Mouse (Mus musculus): ENCODE results near the gene Elf2. TPM values are rescaled to one million over a fixed set of nuclear protein-coding genes. Genes with fewer than 3 reads are reported as not detected.

Elf2 gene
- polyA plus RNA-seq, 1 experiment from 2014 or later: 47.1 TPM

GRCm38 (mm10) chr3:51339378-51339733 lies 1.1 kb downstream of the Elf2 start:
- Histone ChIP-seq H3K36me3 (no peaks in the 10 kb centered on the region), H3K9ac (peak overlapping the region; percentile 95), H3K27me3 (no peaks in the 10 kb centered on the region), H3K4me2 (peak overlapping the region; percentile 69), H3K27ac (peak overlapping the region; percentile 99), H3K4me1 (replicated peaks) (peaks cover 32% of the 10 kb centered on the region), H3K9me3 (no peaks in the 10 kb centered on the region), H3K4me3 (peak overlapping the region; percentile 89)
- WGBS: 1% methylated on average over 9 of the region's 9 CpGs
- no peak for ATAC-seq (ENCODE audit: low FRiP score)

- Histone ChIP-seq H3K4me2 (no peak overlapping the region), H3K4me3 (no peak overlapping the region), H3K9me3 (no peaks in the 10 kb centered on the region), H3K4me1 (replicated peaks) (peaks cover 41% of the 10 kb centered on the region), H3K27ac (no peak overlapping the region), H3K36me3 (no peaks in the 10 kb centered on the region), H3K9ac (no peak overlapping the region), H3K27me3 (no peaks in the 10 kb centered on the region)
- 96% methylated on average over 8 of the region's 8 CpGs for WGBS
- ATAC-seq (ENCODE audit: low FRiP score): no peak
These were observed 5.1 kb downstream of the Elf2 start for GRCm38 (mm10) chr3:51335378-51335777.

- H3K36me3 ChIP-seq: no peaks in the 10 kb centered on the region
- no peak overlapping the region for H3K27ac ChIP-seq
- no peak overlapping the region for H3K4me2 ChIP-seq
- no peak for ATAC-seq (ENCODE audit: low FRiP score)
- H3K9ac ChIP-seq: no peak overlapping the region
- WGBS: 74% methylated on average over 6 of the region's 6 CpGs
- H3K27me3 ChIP-seq: no peaks in the 10 kb centered on the region
- H3K9me3 ChIP-seq: no peaks in the 10 kb centered on the region
- peaks cover 36% of the 10 kb centered on the region for H3K4me1 ChIP-seq (replicated peaks)
- no peak overlapping the region for H3K4me3 ChIP-seq
These were observed 6.5 kb downstream of the Elf2 start for GRCm38 (mm10) chr3:51333950-51334349.

- 52% methylated on average over 10 of the region's 10 CpGs for WGBS
These were observed 7.1 kb downstream of the Elf2 start for GRCm38 (mm10) chr3:51333234-51333889.

GRCm38 (mm10) chr3:51330086-51330485 lies 10.4 kb downstream of the Elf2 start:
- Histone ChIP-seq H3K36me3 (peaks cover 4% of the 10 kb centered on the region), H3K4me2 (no peak overlapping the region), H3K9ac (no peak overlapping the region), H3K4me1 (replicated peaks) (peaks cover 20% of the 10 kb centered on the region), H3K4me3 (no peak overlapping the region), H3K9me3 (no peaks in the 10 kb centered on the region), H3K27me3 (no peaks in the 10 kb centered on the region), H3K27ac (no peak overlapping the region)
- no peak for ATAC-seq (ENCODE audit: low FRiP score)
- WGBS: 83% methylated on average over 14 of the region's 14 CpGs

More at GRCm38 (mm10) chr3:51333234-51333889, 7.1 kb downstream of the Elf2 start:
- Histone ChIP-seq H3K27me3 (no peaks in the 10 kb centered on the region), H3K27ac (0 out of 2 replicates have a peak overlapping the region, but pooled peaks have one; percentile 36), H3K9ac (peak overlapping the region; percentile 13), H3K4me2 (no peak overlapping the region), H3K9me3 (no peaks in the 10 kb centered on the region), H3K36me3 (no peaks in the 10 kb centered on the region), H3K4me3 (no peak overlapping the region), H3K4me1 (replicated peaks) (peaks cover 32% of the 10 kb centered on the region)
- no peak for ATAC-seq (ENCODE audit: low FRiP score)

GRCm38 (mm10) chr3:51328546-51328945 lies 11.9 kb downstream of the Elf2 start:
- H3K36me3 ChIP-seq: peaks cover 10% of the 10 kb centered on the region
- H3K4me2 ChIP-seq: no peak overlapping the region
- H3K9ac ChIP-seq: no peak overlapping the region
- H3K4me3 ChIP-seq: no peak overlapping the region
- ATAC-seq (ENCODE audit: low FRiP score): no peak
- WGBS: 93% methylated on average over 12 of the region's 12 CpGs
- no peaks in the 10 kb centered on the region for H3K27me3 ChIP-seq
- no peaks in the 10 kb centered on the region for H3K9me3 ChIP-seq
- H3K4me1 ChIP-seq (replicated peaks): peaks cover 7% of the 10 kb centered on the region
- no peak overlapping the region for H3K27ac ChIP-seq

GRCm38 (mm10) chr3:51327817-51328216 lies 12.6 kb downstream of the Elf2 start:
- H3K9me3 ChIP-seq: no peaks in the 10 kb centered on the region
- 74% methylated on average over 5 of the region's 5 CpGs for WGBS
- no peak overlapping the region for H3K9ac ChIP-seq
- peaks cover 16% of the 10 kb centered on the region for H3K36me3 ChIP-seq
- no peaks in the 10 kb centered on the region for H3K27me3 ChIP-seq
- peak overlapping the region; percentile 23; the same call in 1 of the 2 replicates for H3K27ac ChIP-seq
- H3K4me1 ChIP-seq (replicated peaks): 0 out of 2 replicates have a peak, but pooled peaks cover under 1% of the 10 kb centered on the region
- no peak overlapping the region for H3K4me3 ChIP-seq
- H3K4me2 ChIP-seq: no peak overlapping the region
- no peak for ATAC-seq (ENCODE audit: low FRiP score)

- Histone ChIP-seq H3K9me3 (no peaks in the 10 kb centered on the region), H3K27ac (no peak overlapping the region; the same call in 1 of the 2 replicates), H3K9ac (no peak overlapping the region), H3K36me3 (peaks cover 18% of the 10 kb centered on the region), H3K4me2 (no peak overlapping the region), H3K27me3 (no peaks in the 10 kb centered on the region), H3K4me1 (replicated peaks) (no peaks in the 10 kb centered on the region), H3K4me3 (no peak overlapping the region)
- no peak for ATAC-seq (ENCODE audit: low FRiP score)
- 93% methylated on average over 5 of the region's 5 CpGs for WGBS
These were observed 13.1 kb downstream of the Elf2 start for GRCm38 (mm10) chr3:51327429-51327797.

- Histone ChIP-seq H3K9me3 (no peaks in the 10 kb centered on the region), H3K4me2 (no peak overlapping the region), H3K9ac (no peak overlapping the region), H3K27ac (peak overlapping the region; percentile 4; the same call in 1 of the 2 replicates), H3K27me3 (no peaks in the 10 kb centered on the region), H3K4me3 (no peak overlapping the region), H3K4me1 (replicated peaks) (no peaks in the 10 kb centered on the region), H3K36me3 (peaks cover 24% of the 10 kb centered on the region)
- ATAC-seq (ENCODE audit: low FRiP score): peak; percentile 46; the same call in 1 of the 2 replicates
- 78% methylated on average over 3 of the region's 3 CpGs for WGBS
These were observed 13.6 kb downstream of the Elf2 start for GRCm38 (mm10) chr3:51326664-51327428.

GRCm38 (mm10) chr3:51325475-51325874 lies 15.0 kb downstream of the Elf2 start:
- H3K36me3 ChIP-seq: peaks cover 35% of the 10 kb centered on the region
- H3K27me3 ChIP-seq: no peaks in the 10 kb centered on the region
- H3K4me1 ChIP-seq (replicated peaks): no peaks in the 10 kb centered on the region
- H3K27ac ChIP-seq: no peak overlapping the region
- no peaks in the 10 kb centered on the region for H3K9me3 ChIP-seq
- H3K9ac ChIP-seq: no peak overlapping the region
- no peak for ATAC-seq (ENCODE audit: low FRiP score)
- 81% methylated on average over 1 of the region's 1 CpGs for WGBS
- no peak overlapping the region for H3K4me2 ChIP-seq
- H3K4me3 ChIP-seq: no peak overlapping the region

- Histone ChIP-seq H3K27me3 (no peaks in the 10 kb centered on the region), H3K36me3 (peaks cover 51% of the 10 kb centered on the region), H3K9ac (no peak overlapping the region), H3K9me3 (no peaks in the 10 kb centered on the region), H3K4me2 (no peak overlapping the region), H3K4me3 (no peak overlapping the region), H3K4me1 (replicated peaks) (no peaks in the 10 kb centered on the region), H3K27ac (no peak overlapping the region)
- WGBS: 96% methylated on average over 14 of the region's 14 CpGs
- ATAC-seq (ENCODE audit: low FRiP score): no peak
These were observed 17.5 kb downstream of the Elf2 start for GRCm38 (mm10) chr3:51323006-51323405.

- H3K9me3 ChIP-seq: no peaks in the 10 kb centered on the region
- no peak overlapping the region for H3K4me3 ChIP-seq
- H3K4me1 ChIP-seq (replicated peaks): no peaks in the 10 kb centered on the region
- peaks cover 54% of the 10 kb centered on the region for H3K36me3 ChIP-seq
- H3K9ac ChIP-seq: no peak overlapping the region
- no peak for ATAC-seq (ENCODE audit: low FRiP score)
- H3K27ac ChIP-seq: no peak overlapping the region
- H3K4me2 ChIP-seq: no peak overlapping the region
- no peaks in the 10 kb centered on the region for H3K27me3 ChIP-seq
- WGBS: 92% methylated on average over 7 of the region's 7 CpGs
These were observed 18.1 kb downstream of the Elf2 start for GRCm38 (mm10) chr3:51322326-51322725.

- 96% methylated on average over 5 of the region's 5 CpGs for WGBS
- Histone ChIP-seq H3K4me1 (replicated peaks) (no peaks in the 10 kb centered on the region), H3K27ac (no peak overlapping the region), H3K4me3 (no peak overlapping the region), H3K9ac (no peak overlapping the region), H3K27me3 (no peaks in the 10 kb centered on the region), H3K9me3 (no peaks in the 10 kb centered on the region), H3K4me2 (no peak overlapping the region), H3K36me3 (peaks cover 54% of the 10 kb centered on the region)
- no peak for ATAC-seq (ENCODE audit: low FRiP score)
These were observed 19.3 kb downstream of the Elf2 start for GRCm38 (mm10) chr3:51321141-51321540.

Data from hindbrain, embryonic 13.5 days (tissue).